Mouse (Mus musculus) v-Abl transformed pro-B cells (cell line): Measurements from ENCODE around the gene Olfr322.

Source experiments
- in situ Hi-C, 2 experiments: fragments of 400-800 bp; cut with MboI; formaldehyde crosslinking; loops; one replicate each; pipeline ENCODE4 v1.15.1; 2025; ENCODE audit not compliant: unreplicated experiment in 2 of 2

Gene Olfr322

DNA sequence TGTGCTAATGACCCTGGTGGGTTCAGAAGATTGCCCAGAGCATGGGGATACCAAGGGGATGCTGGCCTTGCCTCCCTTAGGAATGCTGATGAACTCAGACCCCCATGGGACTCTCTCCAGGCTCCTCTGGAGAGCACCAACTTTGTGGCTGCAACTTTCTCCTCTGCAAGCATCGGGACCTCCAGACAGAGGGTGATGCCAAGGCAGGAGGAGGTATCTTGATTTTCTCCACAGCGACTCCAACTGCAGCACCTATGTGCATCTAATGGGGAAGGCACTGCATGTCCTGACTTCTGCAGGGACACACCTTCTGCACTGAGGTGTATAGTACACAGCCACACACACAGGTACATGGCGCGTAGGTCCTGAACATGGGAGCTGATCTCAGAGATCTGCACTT, at the start of gene Olfr322:
Gene Olfr322, plus strand, starts transcription at position 187 of the 400 bp plus-strand sequence.
- in situ Hi-C loops: no loop called here

- in situ Hi-C loops: no loop called here
Observed at GRCm38 (mm10) chr11:58613359-58613758, 45.2 kb upstream of the Olfr322 start.

DNA sequence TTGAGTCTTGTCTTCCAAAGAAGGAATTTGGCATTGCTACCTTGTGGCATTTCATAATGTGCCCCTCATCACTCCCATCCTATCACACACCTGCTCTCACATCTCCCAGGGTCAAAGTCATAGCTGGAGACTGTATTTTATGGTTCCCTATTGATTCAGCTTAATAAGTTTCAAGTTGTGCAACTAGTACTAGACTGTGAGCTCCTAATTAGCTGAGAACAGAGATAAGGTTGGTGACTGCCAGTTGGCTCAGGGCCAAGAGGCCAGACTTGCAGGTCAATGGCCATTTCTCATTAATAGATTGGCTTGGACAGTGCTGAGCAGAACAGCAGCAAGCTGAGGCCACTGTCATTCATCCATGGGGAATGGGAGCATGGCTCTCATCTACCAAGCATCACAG, 44.1 kb upstream of the Olfr322 start:
- in situ Hi-C loops: no loop called here

DNA sequence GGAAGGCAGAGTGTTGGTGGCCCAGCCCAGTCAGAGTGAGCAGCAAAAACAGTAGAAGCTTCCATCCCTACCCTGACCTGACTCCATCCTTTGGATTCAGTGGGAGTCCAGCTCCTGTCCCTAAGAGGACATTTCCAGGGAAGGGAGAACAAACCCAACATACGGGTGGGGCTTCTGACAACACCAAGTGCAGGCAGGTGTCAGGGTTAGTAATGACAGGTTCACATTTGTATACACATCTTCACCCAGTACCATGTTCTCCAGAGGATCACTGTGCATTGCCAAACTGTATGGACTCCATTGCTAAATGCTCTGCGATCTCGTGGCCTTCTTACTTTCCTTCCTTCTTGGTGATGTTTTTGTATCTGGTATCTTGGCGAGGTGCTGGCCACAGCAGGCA, 42.6 kb upstream of the Olfr322 start, which contains the start of gene 2210407C18Rik:
Gene 2210407C18Rik, minus strand, starts transcription at position 101 of the 400 bp plus-strand sequence.
- in situ Hi-C loops: no loop called here

DNA sequence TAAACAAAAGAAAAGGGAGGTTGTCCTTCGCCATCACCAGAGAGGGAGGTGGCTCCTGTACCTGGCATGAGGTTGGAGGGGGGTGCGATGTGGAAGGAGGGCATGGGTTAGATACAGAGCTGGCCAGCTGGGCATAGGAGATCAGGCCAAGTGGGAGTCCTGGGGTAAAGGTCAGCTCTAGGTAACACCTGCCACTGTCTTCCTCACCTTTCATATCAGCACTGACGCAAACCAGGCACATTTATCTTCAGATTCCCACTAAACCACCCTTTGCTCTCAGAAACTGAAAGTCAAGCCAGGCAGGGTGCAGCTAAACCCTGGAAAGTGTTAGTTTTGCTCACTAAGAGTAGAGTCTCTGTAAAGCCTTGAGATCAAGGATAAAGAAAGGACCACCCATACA, 40.2 kb upstream of the Olfr322 start:
- in situ Hi-C loops: no loop called here

DNA sequence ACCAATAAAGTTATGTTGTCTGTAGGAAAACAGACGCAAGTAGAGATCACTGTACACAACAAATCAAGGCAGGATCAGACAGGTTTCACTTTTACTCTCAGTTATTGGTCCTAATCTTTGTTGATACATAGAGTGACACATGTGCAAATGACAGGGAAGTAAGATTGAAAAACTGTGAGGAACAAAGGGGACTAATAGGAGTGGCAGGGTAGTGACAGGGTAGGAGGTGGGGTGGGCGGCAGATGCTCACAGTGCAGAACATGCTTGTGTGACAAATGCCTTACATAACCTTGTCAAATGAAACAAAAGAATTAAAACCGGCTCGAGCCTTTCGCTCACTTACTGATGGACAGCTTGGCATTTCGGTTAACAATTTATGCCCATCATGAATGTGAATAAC, 39.8 kb upstream of the Olfr322 start:
- in situ Hi-C loops: no loop called here

DNA sequence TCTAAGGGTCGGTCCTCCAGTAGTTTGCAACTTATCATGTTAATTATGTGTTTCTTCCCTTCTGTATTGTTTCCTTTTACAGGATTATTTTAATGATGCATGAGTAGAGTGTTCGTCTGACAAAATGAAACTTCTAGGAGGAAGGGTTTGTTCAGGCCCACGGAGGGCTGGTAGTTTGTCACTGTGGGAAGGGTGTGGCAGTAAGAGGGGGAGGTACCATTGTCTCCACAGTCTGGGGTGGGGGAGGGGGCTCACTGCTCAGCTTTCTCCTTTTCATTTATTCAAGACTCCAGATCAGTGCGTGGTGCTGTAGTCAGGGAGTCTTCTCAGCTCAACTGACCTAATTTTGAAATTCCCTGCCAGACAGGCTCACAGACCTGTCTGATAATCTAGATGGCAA, 32.4 kb upstream of the Olfr322 start:
- in situ Hi-C loops: loop anchor here in 1 of 2 experiments (25.0 kb wide), 2 partner anchors 564 to 814 kb away; partner anchors contain the start of gene Sap30l

DNA sequence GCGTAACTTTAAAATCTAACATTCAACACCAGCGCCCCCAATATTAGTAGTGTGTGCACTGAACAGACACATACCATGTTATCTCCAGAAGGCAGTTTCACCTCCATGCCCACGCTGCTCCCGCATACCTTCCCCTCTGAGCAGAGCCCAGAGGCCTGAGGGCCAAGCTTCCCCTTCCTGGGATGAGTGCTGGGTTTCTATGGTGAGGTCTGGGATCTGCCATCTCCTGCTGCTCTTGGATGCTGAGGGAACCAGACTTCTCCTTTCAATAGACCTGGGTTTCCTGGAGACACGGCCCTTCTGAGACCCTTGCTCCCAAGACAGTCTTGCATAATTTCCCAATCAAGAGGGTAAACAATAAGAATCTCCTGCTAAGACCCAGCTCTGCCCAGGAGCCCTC, 28.2 kb upstream of the Olfr322 start, which contains the start of gene Olfr323:
Gene Olfr323, minus strand, starts transcription at position 101 of the 400 bp plus-strand sequence.
- in situ Hi-C loops: loop anchor here (5.0 to 25.0 kb wide), 7 partner anchors 336 to 818 kb away; partner anchors contain the start of genes Mrpl22 (in 1 of the 2) and Sap30l (in 1 of the 2)

DNA sequence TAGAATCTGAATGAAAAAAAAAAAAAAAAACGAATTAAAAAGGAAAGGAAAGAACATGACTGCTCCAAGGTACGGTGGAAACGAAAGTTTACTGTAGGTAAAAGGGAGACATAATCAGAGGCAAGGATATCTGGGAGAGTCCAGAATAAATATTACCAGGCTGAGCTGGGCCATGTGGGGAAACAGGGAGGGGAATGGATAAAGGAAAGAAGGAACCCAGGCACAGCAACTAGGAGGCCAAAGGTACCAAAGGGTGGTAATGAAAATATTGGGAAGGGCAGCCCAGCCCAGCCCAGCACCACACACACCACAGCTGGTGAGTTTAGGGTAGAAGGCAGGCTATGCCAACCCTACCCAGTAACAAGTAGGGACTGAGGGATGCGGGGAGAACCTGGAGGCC, 23.7 kb upstream of the Olfr322 start:
- in situ Hi-C loops: loop anchor here (5.0 to 25.0 kb wide), 8 partner anchors 340 to 823 kb away; partner anchors contain the start of genes Mrpl22 (in 1 of the 2) and Sap30l (in 1 of the 2)

GRCm38 (mm10) chr11:58636376-58636977, 22.1 kb upstream of the Olfr322 start:
- in situ Hi-C loops: loop anchor here (5.0 to 25.0 kb wide), 6 partner anchors 342 to 824 kb away; partner anchors contain the start of genes Mrpl22 (in 1 of the 2) and Sap30l (in 1 of the 2)

DNA sequence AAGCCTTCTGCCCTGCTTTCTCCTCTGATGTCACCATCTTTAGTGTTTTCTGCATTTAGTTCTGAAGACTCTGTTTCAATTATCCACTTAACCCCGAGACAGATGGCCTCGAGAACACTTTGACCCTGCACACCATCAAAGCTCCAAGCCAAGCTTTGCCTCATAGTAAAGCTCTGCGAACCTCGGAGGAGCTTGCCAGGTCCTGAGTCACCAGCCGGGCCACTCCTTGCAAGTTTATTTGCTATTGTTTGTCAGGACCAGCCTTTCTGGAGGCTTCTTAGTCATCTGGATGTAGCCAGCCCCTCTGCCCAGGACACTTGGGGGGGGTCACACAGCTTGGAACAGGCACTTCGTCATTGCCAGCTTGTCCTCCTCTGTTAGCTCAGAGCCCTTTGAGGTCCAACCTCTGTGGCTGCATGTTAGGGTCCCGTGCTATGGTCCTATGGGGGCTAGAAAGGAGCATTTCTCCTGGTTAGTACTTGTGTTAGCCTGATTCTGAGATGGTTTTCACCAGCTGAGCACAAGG, 20.3 kb upstream of the Olfr322 start:
- in situ Hi-C loops: loop anchor here (5.0 to 25.0 kb wide), 6 partner anchors 343 to 826 kb away; partner anchors contain the start of genes Mrpl22 (in 1 of the 2) and Sap30l (in 1 of the 2)

- in situ Hi-C loops: loop anchor here (5.0 to 25.0 kb wide), 4 partner anchors 338 to 856 kb away; partner anchors contain the start of gene Sap30l (in 1 of the 2)
Observed at GRCm38 (mm10) chr11:58640272-58640867, 18.2 kb upstream of the Olfr322 start, which contains the start of gene Trim58. Trim58 (plus strand) TSS chr11:58640465.

- in situ Hi-C loops: loop anchor here (5.0 to 25.0 kb wide), 4 partner anchors 339 to 856 kb away; partner anchors contain the start of gene Sap30l (in 1 of the 2)
Observed at GRCm38 (mm10) chr11:58641057-58641456, 17.5 kb upstream of the Olfr322 start.

- in situ Hi-C loops: loop anchor here (5.0 to 25.0 kb wide), 4 partner anchors 339 to 857 kb away; partner anchors contain the start of gene Sap30l (in 1 of the 2)
Observed at GRCm38 (mm10) chr11:58641638-58642358, 16.8 kb upstream of the Olfr322 start.

DNA sequence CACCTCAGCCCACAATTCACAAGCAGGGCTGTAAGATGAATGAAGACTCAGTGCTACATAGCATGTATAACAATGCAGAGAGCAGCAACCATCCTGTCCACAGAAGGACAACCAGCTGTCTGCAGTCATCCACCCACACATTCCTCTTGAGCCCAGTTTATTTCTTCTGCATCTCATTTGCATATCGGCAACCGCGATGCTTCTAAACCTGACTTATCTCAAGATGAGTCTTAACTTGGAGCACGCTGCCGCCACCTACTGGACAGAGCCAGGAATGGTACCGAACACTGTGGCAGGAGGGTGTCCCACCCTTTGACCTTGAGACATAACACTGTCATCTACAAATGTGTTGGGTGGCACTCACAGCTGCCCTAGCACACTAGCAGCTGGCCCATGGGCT, 15.2 kb upstream of the Olfr322 start:
- in situ Hi-C loops: loop anchor here (5.0 to 25.0 kb wide), 4 partner anchors 341 to 859 kb away; partner anchors contain the start of gene Sap30l (in 1 of the 2)

- in situ Hi-C loops: no loop called here
Observed at GRCm38 (mm10) chr11:58655151-58655550, 3.4 kb upstream of the Olfr322 start.

DNA sequence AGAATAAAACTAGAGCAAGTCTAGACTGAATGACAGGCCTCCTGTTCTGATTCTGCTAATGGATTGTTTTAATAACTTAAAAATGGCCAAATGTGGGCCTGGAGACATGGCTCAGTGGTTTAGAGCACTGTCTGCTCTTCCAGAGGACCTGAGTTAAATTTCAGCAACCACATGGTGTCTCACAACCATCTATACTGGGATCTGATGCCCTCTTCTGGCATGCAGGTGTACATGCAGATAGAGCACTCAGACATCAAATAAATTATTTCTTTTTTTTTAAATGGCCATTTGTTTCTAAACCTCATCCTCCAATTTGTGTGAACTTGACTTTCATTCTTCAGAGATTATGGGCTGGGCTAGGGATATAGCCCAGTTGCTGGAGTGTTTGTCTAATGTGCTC, 10.7 kb downstream of the Olfr322 start:
- in situ Hi-C loops: no loop called here

DNA sequence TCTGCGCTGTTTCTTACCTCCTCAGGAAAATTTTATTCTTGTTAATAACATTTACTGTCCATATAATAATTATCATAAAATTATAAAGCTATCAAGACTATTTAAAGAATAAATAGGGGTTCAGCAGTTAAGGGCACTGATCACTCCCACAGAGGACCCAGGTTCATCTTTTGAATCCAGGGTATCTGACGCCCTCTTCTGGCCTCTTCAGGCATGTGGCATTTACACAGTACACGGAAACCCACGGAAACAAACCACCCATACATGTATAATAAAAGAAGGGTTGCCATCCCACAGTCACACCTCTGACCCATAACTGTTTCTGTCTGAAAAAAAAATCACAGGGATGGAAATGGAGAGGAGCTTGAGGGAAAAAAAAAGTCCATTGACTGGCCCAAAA, 13.2 kb downstream of the Olfr322 start:
- in situ Hi-C loops: no loop called here

DNA sequence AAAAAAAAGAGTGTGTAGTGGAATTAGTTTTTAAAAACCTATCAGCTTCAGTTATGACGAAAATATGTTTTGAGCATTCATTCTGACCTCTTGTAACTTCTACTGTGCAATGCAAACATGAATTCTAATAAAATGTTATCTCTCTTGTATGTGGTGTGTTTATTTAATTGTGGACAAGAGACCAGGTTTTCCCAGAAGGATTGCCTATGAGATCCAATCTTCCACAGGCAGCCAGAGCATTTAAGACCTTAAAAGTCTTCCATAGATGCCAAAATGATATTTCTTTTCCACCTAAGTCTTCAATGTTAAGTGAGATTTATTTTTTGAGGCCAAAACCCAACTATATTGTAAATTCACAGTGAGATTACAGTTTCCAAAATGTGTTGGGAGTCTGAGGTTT, 22.2 kb downstream of the Olfr322 start, which contains the start of gene Olfr320:
Gene Olfr320, plus strand, starts transcription at position 301 of the 400 bp plus-strand sequence.
- in situ Hi-C loops: no loop called here

- in situ Hi-C loops: no loop called here
Observed at GRCm38 (mm10) chr11:58698862-58699261, 40.3 kb downstream of the Olfr322 start, which contains the start of gene Olfr319. Olfr319 (plus strand) TSS chr11:58699162.
